Comparison of ENCODE assay signal across 19 mouse cellular contexts in the genomic region with DNA sequence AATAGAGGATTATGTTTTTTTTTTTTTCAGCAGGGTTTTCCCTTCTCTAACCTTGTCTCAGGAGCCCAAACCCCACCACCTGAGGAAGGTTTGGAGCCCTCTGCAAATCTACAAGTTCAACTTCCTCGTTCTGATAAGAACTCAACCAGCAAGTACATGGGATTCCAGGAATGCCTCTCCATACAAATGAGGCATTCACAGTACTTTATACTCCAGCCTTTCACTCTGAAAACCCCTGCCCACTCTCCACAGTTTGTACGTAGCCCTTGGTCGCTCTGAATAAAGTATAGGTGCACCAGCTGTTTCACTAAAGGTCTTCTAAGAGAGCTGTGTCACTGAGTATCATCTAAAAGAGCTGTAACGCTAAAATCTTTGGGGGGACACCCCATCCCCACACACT.
"Had no signal": no experiment of that assay in that cellular context is flagged by ENCODE, and none has a peak within 500 bp of the region (broad histone marks: within the 10 kb centered on the region; RNA-seq: fewer than 3 reads in every experiment).

No protein-coding gene starts in this region.

- H3K9me3 ChIP-seq: intestine, embryonic 15.5 days; limb, embryonic 10.5 days; limb, embryonic 13.5 days; liver, embryonic 12.5 days; liver, embryonic 15.5 days; midbrain, embryonic 10.5 days; midbrain, embryonic 15.5 days; neural tube, embryonic 13.5 days had no signal

- H3K4me2 ChIP-seq: intestine, embryonic 15.5 days; limb, embryonic 13.5 days; liver, embryonic 12.5 days; liver, embryonic 15.5 days; midbrain, embryonic 15.5 days; neural tube, embryonic 13.5 days had no signal

- H3K4me1 ChIP-seq: intestine, embryonic 15.5 days; liver, embryonic 12.5 days; liver, embryonic 15.5 days; megakaryocyte, embryonic 14.5 days; midbrain, embryonic 10.5 days; midbrain, embryonic 15.5 days had no signal

- H3K27ac ChIP-seq: intestine, embryonic 15.5 days; kidney, postnatal 0 days; limb, embryonic 10.5 days; limb, embryonic 13.5 days; liver, embryonic 12.5 days; liver, embryonic 15.5 days; midbrain, embryonic 10.5 days; midbrain, embryonic 15.5 days; neural tube, embryonic 13.5 days had no signal

- DNase-seq: kidney, adult 11 months; kidney, adult 8-10 months; kidney, postnatal 25 days; layer of hippocampus, adult 9-11 months; liver; lung, adult 18-20 months; thymus, adult 18-20 months; thymus, postnatal 36 days had no signal

- H3K4me3 ChIP-seq: intestine, embryonic 15.5 days; layer of hippocampus, adult 2 months; limb, embryonic 10.5 days; limb, embryonic 13.5 days; liver, embryonic 12.5 days; liver, embryonic 15.5 days; megakaryocyte, embryonic 14.5 days; midbrain, embryonic 10.5 days; midbrain, embryonic 15.5 days; neural tube, embryonic 13.5 days had no signal

- H3K36me3 ChIP-seq: intestine, embryonic 15.5 days; limb, embryonic 10.5 days; limb, embryonic 13.5 days; liver, embryonic 12.5 days; liver, embryonic 15.5 days; midbrain, embryonic 10.5 days; midbrain, embryonic 15.5 days; neural tube, embryonic 13.5 days had no signal

- H3K27me3 ChIP-seq: intestine, embryonic 15.5 days; limb, embryonic 13.5 days; liver, embryonic 12.5 days; liver, embryonic 15.5 days; megakaryocyte, embryonic 14.5 days; midbrain, embryonic 15.5 days; neural tube, embryonic 13.5 days had no signal

- ATAC-seq: intestine, embryonic 15.5 days; liver, embryonic 12.5 days; midbrain, embryonic 15.5 days had no signal

- H3K9ac ChIP-seq: intestine, embryonic 15.5 days; limb, embryonic 13.5 days; liver, embryonic 12.5 days; liver, embryonic 15.5 days; midbrain, embryonic 15.5 days; neural tube, embryonic 13.5 days had no signal
